Mouse (Mus musculus) layer of hippocampus, adult 2 months (tissue): Measurements from ENCODE around the gene Kcnh1. TPM values are rescaled to one million over a fixed set of nuclear protein-coding genes. Genes with fewer than 3 reads are reported as not detected.

Source experiments
- DNase-seq, 2 experiments: peaks; one replicate each; pipeline ENCODE4 v3.0.0; 2022; ENCODE audit warnings: low spot score in 2 of 2
- H3K27ac ChIP-seq: fragments of 200-600 bp; 2 replicates; pipeline ENCODE4 v1.8.1; 2022
- H3K4me3 ChIP-seq: fragments of 200-600 bp; 2 replicates; pipeline ENCODE4 v1.8.1; 2022; ENCODE audit warnings: mild to moderate bottlenecking
- CTCF ChIP-seq: fragments of 200-600 bp; conservative IDR thresholded peaks from 2 replicates; pipeline ENCODE4 v1.8.1; 2022; ENCODE audit warnings: antibody characterized with exemption, mild to moderate bottlenecking, moderate library complexity
- total RNA-seq, 2 experiments: library from RNA; stranded (reverse); gene quantifications; 2 replicates each; pipeline ENCODE4 v1.2.3; 2021

Gene Kcnh1
- total RNA-seq, 2 experiments from 2014 or later = 36.8 to 37.2 TPM

DNA sequence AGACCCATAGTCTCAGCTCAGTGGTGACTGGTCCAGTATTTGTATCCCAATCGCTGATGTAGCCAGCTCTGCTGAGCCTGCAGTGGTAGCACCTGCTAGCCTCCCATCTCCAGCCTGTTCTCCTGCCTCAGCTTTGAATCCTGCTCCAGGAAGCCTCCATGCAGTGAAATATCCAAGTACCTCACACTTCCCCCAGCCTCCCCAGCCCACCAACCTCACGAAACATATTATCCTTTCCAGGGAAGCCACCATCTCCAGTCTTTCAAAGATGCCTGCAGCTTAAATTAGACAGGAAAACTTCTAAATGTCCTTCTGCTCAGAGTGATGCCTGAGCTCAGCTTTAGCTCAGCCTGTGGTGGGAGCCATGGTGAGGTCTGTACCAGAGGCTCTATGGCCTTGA, 168.6 kb downstream of the Kcnh1 start:
- DNase-seq = no peak
- TF ChIP-seq CTCF = no peak
- no peak overlapping the region for H3K4me3 ChIP-seq
- no peak overlapping the region for H3K27ac ChIP-seq

DNA sequence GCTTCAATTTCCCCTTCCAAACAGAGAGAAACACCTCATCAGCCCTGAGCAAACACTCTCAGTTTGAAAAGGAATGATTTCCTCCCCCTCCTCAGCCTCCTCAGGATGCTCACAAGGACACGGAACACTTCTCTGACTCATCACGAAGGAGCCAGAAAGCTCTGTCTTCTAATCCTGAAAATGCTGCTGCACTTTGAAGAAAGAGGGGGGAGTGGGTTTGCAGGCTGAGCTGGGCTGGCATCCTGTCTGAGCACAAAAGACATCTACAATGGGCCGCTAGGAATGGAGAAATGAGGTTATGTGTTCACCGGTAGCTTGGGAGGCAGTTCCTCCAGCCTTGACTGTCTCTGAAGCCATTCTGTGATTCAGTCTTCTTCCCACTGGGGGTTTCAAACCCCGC, 177.8 kb downstream of the Kcnh1 start:
- DNase-seq = peak in 1 of 2 experiments; percentile 53
- no peak overlapping the region for H3K4me3 ChIP-seq
- no peak for TF ChIP-seq CTCF
- peak overlapping the region; percentile 14; the same call in 1 of the 2 replicates for H3K27ac ChIP-seq

DNA sequence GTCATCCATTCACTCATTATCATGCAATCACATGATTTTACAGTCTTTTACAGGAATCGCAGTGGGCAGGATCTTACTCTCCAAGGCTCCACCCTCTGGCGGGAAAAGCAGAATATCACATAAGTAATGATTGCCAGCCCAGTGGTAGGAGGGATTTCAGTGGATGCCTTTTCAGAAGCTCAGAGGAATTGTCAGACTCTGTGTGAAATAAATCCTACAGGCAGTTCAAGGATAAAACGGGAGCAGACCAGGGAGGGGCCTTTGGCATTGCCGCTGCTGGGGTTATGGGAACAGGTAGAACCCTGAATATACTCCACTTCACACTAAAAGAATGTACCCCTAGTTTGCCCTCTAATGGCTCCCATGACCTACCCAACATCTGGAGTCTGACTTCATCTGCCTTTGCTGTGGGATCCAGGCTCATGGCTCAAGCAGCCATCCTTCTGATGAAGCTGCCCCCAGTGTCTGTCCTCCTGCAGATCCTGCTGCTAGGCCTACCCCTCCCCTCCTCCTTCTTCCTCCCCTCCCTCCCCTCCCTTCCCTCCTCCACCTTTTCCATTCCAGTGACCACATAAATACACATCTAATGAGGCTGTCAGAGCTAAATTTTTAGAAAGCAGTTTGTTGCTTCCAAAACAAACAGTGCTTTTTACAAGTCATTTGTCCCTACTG, 181.5 kb downstream of the Kcnh1 start:
- no peak overlapping the region for H3K27ac ChIP-seq
- H3K4me3 ChIP-seq = no peak overlapping the region
- DNase-seq = no peak
- no peak for TF ChIP-seq CTCF

DNA sequence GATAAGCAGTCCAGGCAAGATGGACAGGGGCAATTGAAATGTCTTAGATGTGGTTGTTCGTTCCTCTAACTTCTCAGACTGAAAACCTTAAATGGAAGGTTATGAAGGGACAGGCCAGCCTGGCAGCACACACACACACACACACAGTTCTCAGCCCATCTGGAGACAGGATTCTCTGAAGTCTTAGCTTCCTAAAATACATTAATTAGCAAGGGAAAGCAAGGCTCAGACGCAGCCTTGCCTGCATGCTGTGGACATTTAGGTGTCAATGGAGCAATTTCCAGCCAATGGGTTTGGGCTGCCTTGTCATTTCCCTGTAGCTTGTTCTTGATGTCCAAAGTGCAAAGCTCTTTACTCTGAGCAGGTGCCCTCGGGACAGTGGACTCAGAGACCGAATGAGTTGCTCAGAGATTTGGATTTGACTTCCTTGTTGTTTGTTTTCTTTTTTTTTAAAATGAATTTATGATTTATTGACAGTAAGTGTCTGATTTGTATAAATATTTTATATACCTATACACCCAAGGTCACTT, 188.0 kb downstream of the Kcnh1 start:
- Histone ChIP-seq H3K4me3 (no peak overlapping the region), H3K27ac (no peak overlapping the region)
- no peak for TF ChIP-seq CTCF
- DNase-seq = no peak

DNA sequence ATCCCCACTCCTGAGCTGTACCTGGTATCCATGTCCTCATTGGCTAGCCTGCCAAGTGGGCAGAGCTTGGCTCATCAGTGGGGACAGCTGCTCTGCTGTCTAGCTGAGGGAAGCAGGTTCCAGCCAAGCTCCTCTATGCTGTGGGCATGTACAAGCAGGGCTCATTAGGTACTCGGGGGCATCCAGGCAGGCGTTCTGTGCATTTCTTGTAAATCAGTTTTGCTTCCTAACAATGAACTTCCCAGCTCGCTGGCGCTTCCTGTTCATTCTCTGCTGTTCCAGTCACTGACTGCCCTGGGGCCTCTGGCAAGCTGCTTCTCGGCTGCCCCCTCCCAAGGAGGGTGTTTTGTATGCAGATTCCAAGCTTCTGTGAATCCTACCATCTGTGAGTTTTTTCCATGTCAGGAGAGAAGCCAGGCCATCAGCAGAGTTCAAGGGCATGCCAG, 190.0 kb downstream of the Kcnh1 start:
- Histone ChIP-seq H3K4me3 (no peak overlapping the region), H3K27ac (peak overlapping the region; percentile 28; the same call in 1 of the 2 replicates)
- DNase-seq = no peak
- TF ChIP-seq CTCF = no peak

DNA sequence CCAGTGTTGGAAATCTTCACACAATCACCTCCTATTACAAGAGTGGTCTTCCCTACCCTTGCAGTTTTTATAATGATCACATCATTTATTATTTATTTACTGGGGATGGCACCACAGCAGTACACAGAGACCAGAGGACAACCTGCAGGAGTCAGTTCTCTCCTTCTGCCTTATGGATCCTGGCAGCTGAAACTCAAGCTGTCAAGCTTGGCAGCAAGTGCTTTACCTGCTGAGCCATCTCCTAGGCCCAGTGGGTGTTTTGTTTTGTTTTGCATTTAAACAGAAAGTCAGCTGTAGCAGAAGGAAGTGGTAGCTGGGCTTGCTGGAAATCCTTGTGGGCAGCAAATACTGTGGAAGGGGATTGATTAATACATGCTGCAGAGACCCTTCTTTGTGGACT, 197.1 kb downstream of the Kcnh1 start:
- H3K27ac ChIP-seq = peak overlapping the region; percentile 7; the same call in 1 of the 2 replicates
- TF ChIP-seq CTCF = no peak
- DNase-seq = no peak
- no peak overlapping the region for H3K4me3 ChIP-seq

DNA sequence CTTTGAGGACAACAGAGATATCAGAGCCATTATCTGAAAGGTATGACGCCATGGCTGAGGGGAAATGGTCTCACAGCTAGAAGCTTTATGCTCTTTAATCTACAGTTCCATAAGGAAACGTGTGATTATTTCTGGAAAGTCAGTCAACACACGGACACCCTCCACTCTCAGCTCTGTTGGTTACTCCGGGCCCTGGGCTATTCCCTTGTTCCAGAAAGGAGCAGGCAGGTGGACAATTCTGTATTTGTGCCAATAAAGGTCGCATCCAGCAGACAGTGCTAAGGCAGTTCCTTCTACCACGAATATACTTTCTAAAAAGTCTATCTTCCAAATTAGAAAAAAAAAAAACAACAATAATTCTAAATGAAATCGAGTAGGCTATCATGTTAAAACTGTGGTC, 200.5 kb downstream of the Kcnh1 start:
- no peak for DNase-seq
- TF ChIP-seq CTCF = no peak
- H3K27ac ChIP-seq = no peak overlapping the region
- no peak overlapping the region for H3K4me3 ChIP-seq

DNA sequence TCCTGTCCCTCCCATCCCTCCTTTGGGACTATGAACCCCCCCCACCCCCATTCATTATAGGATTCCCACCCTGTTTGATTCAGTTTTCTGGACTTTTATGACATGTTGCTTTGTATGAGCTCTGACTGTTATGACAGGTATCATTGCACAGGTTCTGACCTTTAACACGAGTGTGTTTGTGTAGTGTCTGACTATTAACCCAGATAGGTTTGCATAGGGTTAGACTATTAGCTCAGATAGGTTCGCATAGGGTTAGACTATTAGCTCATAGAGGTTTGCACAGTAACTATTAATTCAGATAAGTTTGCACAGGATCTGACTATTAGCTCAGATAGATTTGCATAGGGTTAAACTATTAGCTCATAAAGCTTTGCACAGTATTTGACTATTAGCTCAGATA, 201.7 kb downstream of the Kcnh1 start:
- DNase-seq = no peak
- TF ChIP-seq CTCF = no peak
- Histone ChIP-seq H3K4me3 (no peak overlapping the region), H3K27ac (no peak overlapping the region)

DNA sequence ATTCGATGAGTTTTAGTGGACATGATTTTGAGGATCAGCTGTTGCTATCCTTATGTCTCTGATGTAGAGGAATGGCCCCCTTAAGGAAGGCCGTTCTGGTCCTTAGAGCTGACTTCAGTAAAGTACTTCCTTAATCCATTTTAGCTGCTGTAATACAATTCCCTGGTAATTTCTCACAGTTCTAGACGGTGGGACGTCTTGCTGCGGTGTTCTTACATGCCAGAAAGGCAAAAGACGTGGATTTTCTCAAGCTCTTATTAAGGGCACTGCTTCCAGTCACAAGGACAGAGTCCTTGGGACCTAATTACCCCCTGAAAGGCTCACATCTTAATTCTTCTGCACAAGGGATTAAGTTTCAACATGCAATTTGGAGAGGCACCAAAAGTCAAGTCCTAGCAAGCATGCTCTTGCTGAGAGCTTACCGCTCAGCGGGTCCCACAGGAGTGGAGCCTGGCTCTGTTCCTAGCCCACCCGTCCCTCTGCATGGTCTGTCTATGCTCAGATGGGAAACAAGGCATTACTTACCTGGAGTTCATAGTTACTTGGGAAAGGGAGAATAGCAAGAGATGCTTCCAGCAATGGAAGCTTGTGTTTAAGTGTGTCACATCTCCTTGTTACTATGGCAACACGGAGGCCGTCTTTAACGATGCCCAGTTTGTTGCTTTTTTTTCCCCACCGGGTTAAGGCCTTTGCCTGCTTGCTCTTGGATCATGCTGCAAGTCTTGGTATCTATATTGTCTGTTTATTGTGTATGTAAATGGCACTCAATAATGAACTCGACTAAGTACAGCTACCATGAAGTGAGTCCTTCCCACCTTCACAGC, 209.3 kb downstream of the Kcnh1 start:
- H3K27ac ChIP-seq = no peak overlapping the region
- DNase-seq = no peak
- TF ChIP-seq CTCF = no peak
- no peak overlapping the region for H3K4me3 ChIP-seq

DNA sequence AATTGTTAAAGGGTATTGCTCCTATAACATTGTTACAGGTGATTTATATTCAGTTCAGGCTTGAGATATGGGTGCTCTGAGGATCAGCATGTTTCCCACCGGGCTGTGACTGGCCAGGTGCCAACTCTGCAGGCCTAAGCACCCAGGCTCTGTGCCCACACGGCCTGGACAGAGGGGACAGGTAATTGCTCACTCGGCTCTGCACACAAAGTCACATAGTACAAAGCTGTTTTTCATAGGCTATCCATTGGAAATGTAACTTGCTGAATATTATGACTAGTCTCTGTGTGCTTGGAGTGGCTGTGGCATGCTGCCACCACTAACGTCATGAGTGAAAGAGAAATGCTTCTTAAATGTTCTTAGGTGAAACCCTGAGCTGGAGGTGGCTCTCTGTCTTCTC, 210.4 kb downstream of the Kcnh1 start:
- Histone ChIP-seq H3K27ac (no peak overlapping the region), H3K4me3 (no peak overlapping the region)
- no peak for TF ChIP-seq CTCF
- no peak for DNase-seq

DNA sequence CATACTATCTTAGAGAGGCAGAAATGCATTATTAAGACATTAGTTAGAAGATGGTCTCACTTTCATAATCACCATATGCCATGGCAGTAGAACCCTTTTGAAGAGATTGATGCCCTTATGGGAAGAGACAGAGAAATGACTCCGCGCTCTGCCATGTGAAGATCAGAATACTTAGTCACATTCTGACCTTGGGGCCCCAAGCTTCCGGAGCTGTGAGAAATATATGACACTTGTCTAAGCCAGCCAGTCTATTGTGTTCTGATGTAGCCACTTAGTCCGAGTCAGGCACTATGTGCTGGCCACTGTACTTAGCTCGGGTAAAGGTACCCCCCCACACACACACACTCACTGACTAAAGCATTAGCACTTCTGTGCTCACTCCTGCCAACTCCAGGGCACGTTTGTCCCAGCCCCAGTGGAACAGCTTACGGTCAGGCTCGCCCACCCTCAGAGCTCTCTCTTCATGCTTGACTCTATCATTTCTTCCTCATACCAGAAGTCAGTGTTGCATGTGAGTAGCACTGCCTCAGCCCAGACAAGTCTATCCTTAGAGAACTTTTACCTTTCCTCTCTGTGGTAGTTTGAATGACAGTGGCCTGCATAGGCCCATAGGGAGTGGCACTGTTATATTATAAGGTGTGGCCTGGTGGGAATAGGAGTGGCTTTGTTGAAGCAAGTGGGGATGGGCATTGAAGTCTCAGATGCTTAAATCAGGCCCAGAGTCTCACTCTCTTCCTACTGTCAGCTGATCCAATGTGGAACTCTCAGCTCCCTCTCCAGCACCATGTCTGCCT, 212.5 kb downstream of the Kcnh1 start:
- Histone ChIP-seq H3K27ac (no peak overlapping the region), H3K4me3 (no peak overlapping the region)
- DNase-seq = no peak
- no peak for TF ChIP-seq CTCF

DNA sequence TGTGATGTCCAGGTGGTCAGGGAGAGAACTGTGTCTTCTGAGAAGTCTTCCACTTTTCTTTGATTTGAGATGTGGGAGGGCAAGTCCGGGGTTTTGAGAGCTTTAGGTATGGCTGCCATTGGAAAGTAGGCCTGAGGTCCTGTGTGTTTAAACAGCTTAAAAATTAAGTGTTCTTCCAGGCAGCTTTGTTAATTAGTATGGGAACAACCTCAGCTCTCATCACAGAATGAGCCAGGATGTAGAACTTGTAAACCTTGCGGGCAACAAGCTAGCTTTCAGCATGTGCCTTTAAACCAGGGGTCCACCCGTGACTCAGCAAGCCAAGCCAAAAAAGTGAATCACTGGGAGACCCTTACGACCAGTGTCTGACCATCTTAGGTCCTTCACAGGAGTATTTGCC, 214.6 kb downstream of the Kcnh1 start:
- Histone ChIP-seq H3K27ac (no peak overlapping the region), H3K4me3 (no peak overlapping the region)
- no peak for TF ChIP-seq CTCF
- DNase-seq = no peak

DNA sequence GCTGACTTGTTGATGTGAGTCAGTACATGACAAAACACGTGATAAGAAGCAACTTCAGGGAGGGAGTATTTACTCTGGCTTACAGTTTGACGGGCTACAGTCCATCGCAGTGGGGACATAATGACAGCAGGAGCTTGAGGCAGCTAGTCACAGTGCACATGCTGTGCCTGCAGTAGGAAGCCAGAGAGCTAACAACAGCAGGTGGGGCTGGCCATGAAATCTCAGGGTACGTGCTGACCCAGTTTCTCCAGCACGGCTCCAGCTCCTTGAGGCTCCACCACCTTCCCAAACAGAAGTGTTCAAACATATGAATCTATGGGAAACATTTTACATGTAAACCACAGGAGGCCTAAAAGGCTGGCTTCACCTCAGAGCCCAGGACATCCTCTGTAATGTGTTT, 216.0 kb downstream of the Kcnh1 start:
- TF ChIP-seq CTCF = no peak
- Histone ChIP-seq H3K4me3 (no peak overlapping the region), H3K27ac (no peak overlapping the region)
- DNase-seq = no peak
